10 mouse cellular contexts compared by ENCODE assay signal in the genomic region with DNA sequence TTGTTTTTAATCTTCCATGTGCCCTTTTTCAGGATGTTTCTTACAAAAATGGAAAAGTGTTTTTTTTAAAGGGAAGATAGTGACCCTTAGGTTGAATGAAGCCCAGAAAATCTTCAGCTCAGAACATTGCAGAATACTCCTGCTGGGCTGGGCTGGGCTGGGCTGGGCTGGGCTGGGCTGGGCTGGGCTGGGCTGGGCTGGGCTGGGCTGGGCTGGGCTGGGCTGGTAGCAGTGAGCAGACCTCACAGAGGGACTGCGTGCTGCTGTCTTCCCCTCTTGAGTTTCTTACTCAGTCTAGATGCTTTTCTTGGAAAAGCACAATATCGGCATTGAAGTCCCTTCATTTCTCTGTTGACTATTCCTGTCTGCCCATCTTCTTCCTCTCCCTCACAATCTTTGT.
"Had no signal": no experiment of that assay in that cellular context is flagged by ENCODE, and none has a peak within 500 bp of the region (broad histone marks: within the 10 kb centered on the region; RNA-seq: fewer than 3 reads in every experiment).

No protein-coding gene starts in this region.

- H3K27me3 ChIP-seq: kidney, embryonic 15.5 days; liver, embryonic 13.5 days; lung, embryonic 15.5 days had no signal

- H3K9me3 ChIP-seq: kidney, embryonic 15.5 days; liver, embryonic 13.5 days; lung, embryonic 15.5 days had no signal

- H3K4me3 ChIP-seq: kidney, embryonic 15.5 days; liver, embryonic 13.5 days; lung, embryonic 15.5 days had no signal

- H3K36me3 ChIP-seq: kidney, embryonic 15.5 days; liver, embryonic 13.5 days; lung, embryonic 15.5 days had no signal

- H3K27ac ChIP-seq: kidney, embryonic 15.5 days; liver, embryonic 13.5 days had no signal

- H3K9ac ChIP-seq: kidney, embryonic 15.5 days; liver, embryonic 13.5 days; lung, embryonic 15.5 days had no signal

- H3K4me2 ChIP-seq: kidney, embryonic 15.5 days; liver, embryonic 13.5 days; lung, embryonic 15.5 days; midbrain, embryonic 11.5 days had no signal

- DNase-seq: kidney, adult 8-10 months; kidney, postnatal 25 days; liver, embryonic 13.5 days; lung, postnatal 4 days; midbrain, embryonic 14.5 days; thymus, adult 18-20 months; thymus, postnatal 36 days had no signal
